Mouse (Mus musculus): ENCODE measurements around the gene Hk3.

DNA sequence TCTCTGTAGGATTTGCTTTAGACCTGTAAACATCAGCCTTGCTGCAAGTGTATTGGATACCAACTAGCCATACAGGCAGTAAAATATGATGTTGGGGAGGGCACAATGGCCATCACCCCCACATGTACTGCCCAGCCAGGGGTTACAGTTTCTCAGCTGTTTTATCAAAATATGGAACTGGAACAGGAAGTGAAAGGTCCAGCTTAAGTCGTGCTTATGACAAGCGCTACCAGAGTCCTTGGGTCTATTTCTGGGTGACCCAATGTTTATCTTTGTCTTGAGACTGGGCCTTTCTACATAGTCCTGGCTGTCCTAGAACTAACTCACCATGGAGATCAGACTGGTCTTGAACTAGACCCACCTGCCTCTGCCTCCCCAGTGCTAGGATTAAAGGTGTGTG, 3.0 kb upstream of the Hk3 start:
- TF ChIP-seq MYOD1 (IDR thresholded peaks at IDR 0.05; ENCODE audit: control insufficient read depth in 1 of 3, insufficient read length in 2 of 3, low read depth in 2 of 3) (no peak), POLR2A (IDR thresholded peaks at IDR 0.05; ENCODE audit: insufficient read length, low read depth) (no peak)
